Mouse (Mus musculus) testis, adult 2 months (tissue): Measurements from ENCODE around the gene Olfr49.

Source experiments
- CTCF ChIP-seq: fragments of 200-500 bp; IDR thresholded peaks from 2 replicates; pipeline ENCODE4 v1.5.1; 2012; ENCODE audit warnings: low read depth, mild to moderate bottlenecking, inconsistent platforms, low read length, moderate library complexity; ENCODE audit not compliant: control insufficient read depth, insufficient read depth, insufficient replicate concordance
- POLR2A ChIP-seq: fragments of 200-500 bp; IDR thresholded peaks from 2 replicates; pipeline ENCODE4 v1.6.1; 2012; ENCODE audit warnings: low read depth, mild to moderate bottlenecking, inconsistent platforms, low read length, moderate library complexity; ENCODE audit not compliant: control insufficient read depth

GRCm38 (mm10) chr14:54250122-54250521 lies 34.6 kb downstream of the Olfr49 start:
- TF ChIP-seq CTCF, result no peak
- no peak for TF ChIP-seq POLR2A
